Mouse (Mus musculus) forebrain, embryonic 13.5 days (tissue): ENCODE measurements around the gene Pde10a. TPM values are rescaled to one million over a fixed set of nuclear protein-coding genes. Genes with fewer than 3 reads are reported as not detected.
A peak's percentile ranks its signal among the peaks of the same experiment; 100 is the strongest.

Source experiments
- ATAC-seq: fragments of 200-750 bp; cut with Nextera tagmentation; 2 replicates; pipeline ENCODE4 v1.8.0; 2017
- H3K27ac ChIP-seq: fragments of 300-500 bp; sonication (generic); 2 replicates; pipeline ENCODE4 v1.5.1; 2015; ENCODE audit warnings: inconsistent platforms, mild to moderate bottlenecking, moderate library complexity
- H3K27me3 ChIP-seq: fragments of 300-500 bp; sonication (generic); 2 replicates; pipeline ENCODE4 v1.6.1; 2015; ENCODE audit warnings: mild to moderate bottlenecking, inconsistent platforms
- H3K36me3 ChIP-seq: fragments of 300-500 bp; sonication (generic); 2 replicates; pipeline ENCODE4 v1.6.1; 2015; ENCODE audit warnings: mild to moderate bottlenecking, inconsistent platforms; ENCODE audit not compliant: poor library complexity, severe bottlenecking
- H3K4me1 ChIP-seq: fragments of 300-500 bp; sonication (generic); 2 replicates; pipeline ENCODE4 v1.6.1; 2015; ENCODE audit warnings: inconsistent platforms
- H3K4me2 ChIP-seq: fragments of 300-500 bp; sonication (generic); 2 replicates; pipeline ENCODE4 v1.6.1; 2015; ENCODE audit warnings: inconsistent platforms, mild to moderate bottlenecking, moderate library complexity
- H3K4me3 ChIP-seq: fragments of 300-500 bp; sonication (generic); 2 replicates; pipeline ENCODE4 v1.5.1; 2015; ENCODE audit warnings: mild to moderate bottlenecking, inconsistent platforms
- H3K9ac ChIP-seq: fragments of 300-500 bp; sonication (generic); 2 replicates; pipeline ENCODE4 v1.6.1; 2015; ENCODE audit warnings: mild to moderate bottlenecking, inconsistent platforms
- H3K9me3 ChIP-seq: fragments of 300-500 bp; sonication (generic); replicated peaks from 2 replicates; pipeline ENCODE4 v1.6.1; 2016; ENCODE audit warnings: inconsistent platforms
- WGBS: fragments of 180-500 bp; shearing (Covaris S2); methylation state at CpG from one replicate; pipeline ENCODE4 v1.1.7; 2015; 5-methylcytosine and 5-hydroxymethylcytosine counted together
- polyA plus RNA-seq: library from polyadenylated mRNA; unstranded; fragments of >200 nt; fragmentation: Nextera tagmentation; extraction: Ambion mirVana; gene quantifications from 2 replicates; pipeline ENCODE4 v1.2.1, GENCODE M21; 2015

The Pde10a gene
- polyA plus RNA-seq, 1 experiment from 2014 or later, result 13.4 TPM

- Histone ChIP-seq H3K36me3 (no peaks in the 10 kb centered on the region), H3K9ac (no peak overlapping the region), H3K27me3 (no peaks in the 10 kb centered on the region), H3K9me3 (no peaks in the 10 kb centered on the region), H3K4me3 (no peak overlapping the region), H3K27ac (peak overlapping the region; percentile 44), H3K4me2 (no peak overlapping the region), H3K4me1 (peaks cover 23% of the 10 kb centered on the region)
- 58% methylated on average over 6 of the region's 6 CpGs for WGBS
- peak; percentile 67 for ATAC-seq
These were observed 507.3 kb downstream of the Pde10a start for GRCm38 (mm10) chr17:9032362-9033044.

GRCm38 (mm10) chr17:9033511-9033910, 508.3 kb downstream of the Pde10a start:
- H3K9me3 ChIP-seq, result no peaks in the 10 kb centered on the region
- 80% methylated on average over 5 of the region's 5 CpGs for WGBS
- H3K9ac ChIP-seq, result no peak overlapping the region
- no peak for ATAC-seq
- H3K36me3 ChIP-seq, result no peaks in the 10 kb centered on the region
- no peak overlapping the region for H3K4me3 ChIP-seq
- peaks cover 23% of the 10 kb centered on the region for H3K4me1 ChIP-seq
- H3K27ac ChIP-seq, result no peak overlapping the region
- no peak overlapping the region for H3K4me2 ChIP-seq
- H3K27me3 ChIP-seq, result no peaks in the 10 kb centered on the region

- peaks cover 23% of the 10 kb centered on the region for H3K4me1 ChIP-seq
These were observed 510.6 kb downstream of the Pde10a start for GRCm38 (mm10) chr17:9035561-9036348.

More at GRCm38 (mm10) chr17:9035561-9036348, 510.6 kb downstream of the Pde10a start:
- Histone ChIP-seq H3K4me3 (no peak overlapping the region), H3K27me3 (no peaks in the 10 kb centered on the region), H3K9ac (no peak overlapping the region), H3K9me3 (no peaks in the 10 kb centered on the region), H3K4me2 (no peak overlapping the region), H3K27ac (no peak overlapping the region), H3K36me3 (no peaks in the 10 kb centered on the region)
- 51% methylated on average over 8 of the region's 8 CpGs for WGBS
- ATAC-seq, result no peak

Other genes with a start within 250 kb of the Pde10a start
- gene Mpc1, start 242.5 kb upstream of the Pde10a start, polyA plus RNA-seq, result 219 and 228 TPM in 2 replicates
- gene Sft2d1, start 214.3 kb upstream of the Pde10a start, polyA plus RNA-seq, result 113 and 114 TPM in 2 replicates
- gene Prr18, start 187.9 kb upstream of the Pde10a start, polyA plus RNA-seq, result 5.1 TPM in 2 replicates
- gene T2, start 169.4 kb upstream of the Pde10a start, polyA plus RNA-seq, result 0.41 and 0.53 TPM in 2 replicates
- 0.28 and 0.70 TPM in 2 replicates for gene T, start 90.9 kb upstream of the Pde10a start, polyA plus RNA-seq
- gene Gm17087, start 41.6 kb downstream of the Pde10a start, polyA plus RNA-seq, result not detected in 2 replicates